Mouse (Mus musculus) ES-CJ7 (cell line): ENCODE measurements around the gene Ube2n.
A peak's percentile ranks its signal among the peaks of the same experiment; 100 is the strongest.

Experiments used
- DNase-seq: peaks from one replicate; pipeline ENCODE4 v3.0.0; 2011; ENCODE audit warnings: low read depth, low spot score

Ube2n gene

DNA sequence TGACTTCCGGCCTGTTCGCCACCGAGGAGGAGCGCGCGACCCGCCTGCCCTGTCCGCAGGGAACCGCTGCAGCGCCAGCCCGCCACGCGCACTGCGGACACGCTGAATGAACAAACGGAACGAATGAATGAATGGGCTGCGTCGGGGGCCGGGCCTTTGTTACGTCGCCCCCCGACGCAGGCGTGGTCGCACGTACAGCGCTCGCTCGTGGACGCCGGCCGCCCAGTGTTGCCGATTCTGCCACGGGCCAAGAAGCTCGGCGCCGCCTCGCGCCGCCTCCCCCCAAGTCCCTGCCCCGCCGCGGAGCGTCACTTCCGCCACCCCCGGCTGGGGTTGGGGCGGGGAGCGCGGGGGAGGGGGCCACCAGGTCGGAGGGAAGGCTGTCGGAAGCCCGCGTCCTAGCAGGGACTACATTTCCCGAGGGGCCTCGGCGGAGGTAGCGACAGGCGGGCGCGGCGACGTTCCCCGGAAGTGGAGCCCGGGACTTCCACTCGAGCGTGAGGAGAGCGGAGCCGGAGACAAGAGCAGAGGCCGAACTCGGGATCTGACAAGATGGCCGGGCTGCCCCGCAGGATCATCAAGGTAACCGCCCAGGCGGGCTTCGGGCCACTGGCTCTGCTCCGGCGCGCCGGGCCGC, at the start of gene Ube2n:
Ube2n (plus strand) TSS at position 490 of the 637 bp plus-strand sequence.
- DNase-seq, result peak; percentile 98

DNA sequence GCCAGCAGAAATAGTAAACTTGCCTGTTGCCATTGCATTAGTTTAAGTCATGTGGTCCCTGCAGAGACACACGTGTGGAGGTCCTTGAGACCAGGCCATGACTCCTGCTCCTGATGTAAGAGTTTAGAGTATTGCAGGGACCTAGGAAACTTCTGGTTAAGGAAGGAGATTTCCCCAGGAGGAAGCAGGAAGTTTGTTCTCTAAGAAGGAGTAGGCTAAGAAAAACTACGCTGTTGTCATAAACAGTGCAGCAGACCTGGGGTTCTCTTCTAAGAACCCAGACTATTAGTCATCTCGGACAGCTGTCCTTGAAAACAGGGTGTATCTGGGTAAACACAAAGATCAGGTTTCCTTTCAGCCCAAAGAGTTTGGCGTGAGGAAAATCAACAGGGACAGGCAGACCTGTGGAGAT, 49.5 kb upstream of the Ube2n start:
- peak; percentile 42 for DNase-seq

DNA sequence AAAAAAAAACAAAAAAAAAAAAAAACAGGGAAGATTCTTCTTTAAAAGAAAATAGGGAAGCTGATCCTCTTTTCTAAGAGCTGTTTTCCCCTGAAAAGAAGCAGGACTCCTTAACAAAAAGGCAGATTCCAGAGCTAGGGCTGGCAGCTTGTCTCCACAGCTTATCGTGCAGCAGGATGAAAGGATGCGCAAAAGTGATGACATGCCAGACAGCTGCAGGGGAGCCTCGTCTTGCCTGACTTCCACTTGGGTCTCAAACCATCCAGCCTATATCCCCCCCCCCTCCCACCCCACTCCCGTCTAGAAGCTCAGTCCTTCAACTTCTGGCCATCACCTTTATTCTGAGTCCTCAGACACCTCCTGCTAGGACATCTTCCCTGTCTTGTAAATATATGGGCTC, 46.1 kb upstream of the Ube2n start:
- no peak for DNase-seq

DNA sequence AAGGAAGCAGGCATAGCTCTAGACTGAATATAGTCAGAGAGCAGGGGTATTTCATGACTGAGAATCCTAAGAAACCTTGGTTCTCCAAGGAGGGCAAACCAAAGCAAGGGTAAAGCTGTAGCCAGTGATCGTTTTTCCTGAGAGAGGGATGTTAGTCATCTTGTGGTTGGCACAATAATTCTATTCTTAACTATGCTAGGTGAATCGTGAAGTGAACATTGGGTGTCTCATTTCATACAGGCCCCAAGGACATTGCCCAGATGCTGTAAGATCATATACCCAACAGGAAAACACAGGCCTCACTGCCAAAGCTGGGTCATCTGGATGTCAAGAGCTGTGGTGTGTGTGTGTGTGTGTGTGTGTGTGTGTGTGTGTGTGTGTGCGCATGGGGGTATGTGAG, 43.8 kb upstream of the Ube2n start:
- DNase-seq, result no peak

DNA sequence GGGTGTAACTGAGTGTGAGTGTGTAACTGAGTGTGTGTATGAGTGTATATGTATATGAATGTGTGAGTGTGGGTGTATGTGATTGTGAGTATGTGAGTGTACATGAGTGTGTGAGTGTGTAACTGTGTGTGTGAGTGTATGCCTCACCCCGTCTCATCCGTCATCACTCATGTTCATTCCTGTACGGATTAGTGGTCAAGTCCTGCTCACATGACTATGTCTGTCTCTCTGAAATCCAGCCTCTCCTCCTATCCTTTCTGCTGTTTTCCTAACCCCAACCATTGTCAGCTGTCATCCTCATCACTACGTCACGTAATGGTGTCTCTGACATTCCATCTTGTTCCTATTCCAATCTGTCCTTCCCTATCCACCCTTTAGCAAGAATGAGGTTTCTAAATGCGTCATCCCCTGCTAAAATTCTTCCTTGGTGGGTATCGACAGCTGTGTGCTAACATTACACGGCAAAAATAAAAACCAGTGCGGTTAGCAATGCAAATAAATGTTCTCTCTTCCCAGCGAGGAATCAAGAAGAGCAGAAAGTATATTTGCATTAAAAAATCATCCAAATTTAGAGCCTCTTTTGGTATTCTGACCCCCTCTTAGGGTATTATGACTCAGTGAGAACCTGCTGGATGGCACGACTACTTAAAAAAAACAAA, 42.9 kb upstream of the Ube2n start:
- DNase-seq, result no peak

DNA sequence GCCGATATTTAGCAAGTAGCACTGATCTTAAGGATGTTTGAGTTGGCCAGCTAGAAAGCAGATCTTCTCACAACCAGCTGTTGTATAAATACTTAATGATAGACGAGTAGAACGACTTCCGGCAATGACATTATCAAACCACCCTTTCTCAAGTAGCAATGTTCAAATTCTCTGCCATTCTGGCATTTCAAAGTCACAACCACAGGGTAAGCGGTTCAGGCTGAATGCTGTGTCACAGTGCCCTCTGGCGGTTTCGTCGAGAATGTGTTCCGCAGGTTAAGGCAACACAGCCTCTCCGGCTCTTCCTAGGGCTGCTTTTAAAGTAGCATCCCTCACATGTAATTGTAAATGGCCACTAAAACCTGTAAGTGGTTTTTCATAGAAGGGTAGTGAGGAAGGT, 39.0 kb upstream of the Ube2n start:
- peak; percentile 86 for DNase-seq

DNA sequence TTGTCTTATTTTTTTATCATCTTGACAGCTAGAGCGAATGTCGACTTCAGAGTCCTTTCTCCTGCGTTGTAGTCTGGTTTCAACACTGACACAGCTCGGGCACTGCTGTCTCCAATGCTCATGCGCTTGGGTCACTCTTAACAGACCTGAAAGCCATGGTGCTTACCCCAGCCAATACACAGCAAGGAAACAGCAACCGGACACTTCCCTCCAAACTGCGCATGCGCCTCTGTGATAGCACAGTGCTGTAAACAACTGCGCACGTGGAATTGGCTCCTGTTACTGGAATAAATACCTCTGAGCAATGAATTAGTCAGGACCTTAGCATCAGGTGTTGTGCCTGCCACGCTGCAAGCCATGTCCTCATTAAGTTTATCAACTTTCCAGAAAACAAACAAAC, 37.4 kb upstream of the Ube2n start:
- DNase-seq, result no peak

DNA sequence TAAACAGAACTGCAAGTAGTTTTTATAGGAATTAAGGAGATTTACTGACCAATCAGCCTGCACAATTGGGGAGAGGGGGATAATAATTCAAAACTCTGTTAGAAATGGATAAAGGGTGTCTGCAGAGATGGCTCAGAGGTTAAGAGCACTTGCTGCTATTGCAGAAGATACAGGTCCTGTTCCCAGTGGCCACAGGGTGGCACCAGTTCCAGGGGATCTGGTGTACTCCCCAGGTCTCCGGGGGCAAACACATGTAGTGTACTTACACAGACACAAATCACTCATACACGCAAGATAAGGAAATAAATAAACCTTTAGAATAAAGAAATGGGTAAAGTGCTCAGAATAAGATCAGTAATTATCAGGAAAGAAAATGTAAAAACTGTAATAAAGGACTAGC, 25.3 kb upstream of the Ube2n start:
- peak; percentile 40 for DNase-seq

DNA sequence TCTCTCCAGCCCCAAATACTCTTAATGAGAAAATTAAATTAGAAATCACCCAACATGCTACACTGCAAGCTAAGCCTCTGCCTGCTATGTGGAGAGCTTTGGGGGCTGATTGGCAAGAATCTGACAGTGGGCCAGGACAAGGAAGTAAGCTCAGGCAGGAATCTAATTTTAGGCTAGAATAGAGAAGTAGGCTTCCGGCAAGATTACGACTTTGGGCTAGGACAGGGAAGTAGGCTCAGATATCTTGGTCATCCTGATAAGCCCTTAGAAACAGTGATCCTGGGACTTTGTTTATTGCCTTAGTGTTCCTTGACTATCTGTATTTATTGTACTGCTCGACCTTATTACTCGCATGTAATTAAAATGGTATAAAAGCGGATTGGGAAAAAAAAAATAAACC, 20.7 kb upstream of the Ube2n start:
- DNase-seq, result no peak

DNA sequence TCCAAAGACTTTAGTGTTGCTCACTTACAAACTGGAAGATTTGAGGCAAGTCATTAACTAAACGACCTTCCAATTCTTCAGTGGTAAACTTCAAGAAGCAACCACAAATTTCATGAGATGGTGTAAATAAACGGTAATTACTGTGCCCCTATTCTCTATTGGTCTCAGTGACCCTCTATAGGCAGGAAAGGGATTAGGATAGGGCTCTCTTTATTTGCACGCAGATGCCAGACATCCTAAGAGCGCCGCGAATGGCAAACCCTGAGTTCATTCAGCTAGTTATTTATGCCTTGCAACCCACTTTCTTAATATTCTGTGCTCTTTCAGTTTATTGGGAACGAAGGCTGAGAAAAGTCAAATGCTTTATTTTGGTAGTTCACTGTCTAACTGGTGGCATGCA, 13.9 kb upstream of the Ube2n start:
- DNase-seq, result no peak

DNA sequence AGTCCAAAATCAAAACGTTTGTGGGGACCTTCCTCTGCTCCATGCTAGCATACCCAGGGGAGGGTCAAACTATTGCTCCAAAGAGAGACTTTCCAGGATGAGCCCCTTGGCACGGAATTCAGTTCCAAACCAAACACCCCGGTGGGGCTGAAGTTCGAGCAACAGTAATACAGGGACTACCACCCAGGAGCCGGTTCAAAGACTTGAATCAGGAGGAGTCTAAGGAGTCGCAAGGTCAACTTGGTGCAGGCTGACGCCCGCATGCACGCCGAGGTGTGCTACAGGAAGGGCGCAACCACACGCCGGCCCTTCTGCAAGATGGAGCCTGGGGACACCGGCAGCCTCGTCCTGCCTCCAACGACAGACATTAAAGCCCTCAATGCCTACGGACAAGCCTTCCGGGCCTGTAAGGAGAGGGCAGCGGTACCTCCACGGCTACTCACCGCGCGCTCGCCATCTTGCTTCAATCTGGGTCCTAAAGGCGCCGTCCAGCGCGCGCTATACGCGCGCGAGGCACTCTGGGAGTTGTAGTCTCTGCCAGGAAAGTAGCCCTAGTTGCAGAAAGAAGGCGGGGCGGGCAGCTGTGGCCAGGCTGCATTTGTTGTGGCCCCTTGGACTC, 13.4 kb upstream of the Ube2n start, which contains the start of gene Mrpl42:
Mrpl42 (minus strand) TSS at position 478 of the 619 bp plus-strand sequence.
- peak; percentile 78 for DNase-seq

DNA sequence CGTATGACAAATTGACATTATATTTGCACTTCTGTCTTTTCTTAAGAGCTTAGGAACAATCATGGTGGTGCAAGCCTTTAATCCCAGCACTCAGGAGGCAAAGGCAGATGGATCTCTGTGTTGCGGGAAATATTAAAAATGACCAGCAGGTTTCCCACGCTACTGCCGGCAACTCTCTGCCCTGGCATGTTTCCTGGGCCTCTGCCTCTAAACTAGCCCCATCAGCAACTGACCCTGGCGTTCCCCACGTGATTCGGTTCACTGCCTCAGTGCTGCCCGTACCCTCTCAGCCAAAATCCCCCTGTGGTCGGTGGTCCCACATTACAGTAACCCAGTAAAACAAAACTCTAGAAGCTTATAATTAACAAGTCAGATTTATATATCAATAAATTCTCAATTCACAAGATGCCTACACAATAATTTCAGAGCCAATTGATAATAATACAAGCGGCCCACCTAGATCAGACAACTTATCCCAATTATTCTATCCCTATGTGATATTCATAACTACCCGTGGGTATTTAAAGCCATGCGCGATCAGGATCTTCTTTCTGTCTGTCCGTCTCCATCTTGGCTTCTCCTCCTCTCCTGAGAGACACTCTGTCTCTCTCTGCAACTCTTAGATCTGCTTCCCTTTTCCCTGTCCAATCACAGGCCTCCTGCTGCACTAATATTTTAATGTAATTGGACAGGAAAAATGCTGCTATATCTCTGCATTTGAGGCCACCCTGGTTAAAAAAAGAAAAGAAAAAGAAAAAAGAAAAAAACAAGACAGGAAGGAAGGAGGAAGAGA, 11.3 kb upstream of the Ube2n start:
- DNase-seq, result no peak

DNA sequence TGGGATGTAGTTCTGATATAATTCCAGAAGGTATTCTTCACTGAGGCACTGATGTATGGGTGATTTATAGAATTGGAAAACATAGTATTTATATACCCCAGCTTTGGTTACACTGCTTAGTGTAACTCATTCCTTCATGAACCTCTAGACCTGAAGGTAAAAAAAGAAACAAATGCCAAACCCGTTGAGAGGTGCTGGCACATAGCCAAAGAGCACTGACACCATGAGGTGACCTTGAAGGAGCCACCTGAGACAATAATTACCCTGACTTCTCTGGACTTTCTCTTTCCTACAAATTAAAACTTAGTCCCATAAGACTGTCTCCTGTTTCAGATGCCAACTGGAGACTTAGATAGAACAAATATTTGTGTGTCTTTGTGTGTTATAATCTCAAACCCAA, 10.6 kb upstream of the Ube2n start:
- no peak for DNase-seq

DNA sequence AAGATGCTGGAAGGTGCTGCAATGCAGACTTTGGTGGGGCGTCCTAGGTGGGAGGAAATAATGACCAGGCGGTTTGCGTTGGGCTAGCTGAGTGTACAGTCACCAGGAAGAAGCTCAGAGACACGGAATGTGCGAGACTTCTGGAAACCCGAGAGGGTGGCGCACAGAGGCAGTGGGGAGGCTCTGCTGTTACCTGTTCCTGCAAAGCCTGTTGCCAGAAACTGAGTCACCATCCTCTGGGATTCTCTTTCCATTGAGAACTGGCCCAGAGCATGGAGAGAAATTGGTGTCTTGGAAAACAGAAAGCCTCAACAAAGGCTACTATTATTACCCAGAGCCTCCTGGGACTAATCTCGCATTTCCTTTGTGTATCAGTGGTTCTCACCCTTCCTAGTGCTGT, 6.8 kb upstream of the Ube2n start:
- DNase-seq, result no peak

DNA sequence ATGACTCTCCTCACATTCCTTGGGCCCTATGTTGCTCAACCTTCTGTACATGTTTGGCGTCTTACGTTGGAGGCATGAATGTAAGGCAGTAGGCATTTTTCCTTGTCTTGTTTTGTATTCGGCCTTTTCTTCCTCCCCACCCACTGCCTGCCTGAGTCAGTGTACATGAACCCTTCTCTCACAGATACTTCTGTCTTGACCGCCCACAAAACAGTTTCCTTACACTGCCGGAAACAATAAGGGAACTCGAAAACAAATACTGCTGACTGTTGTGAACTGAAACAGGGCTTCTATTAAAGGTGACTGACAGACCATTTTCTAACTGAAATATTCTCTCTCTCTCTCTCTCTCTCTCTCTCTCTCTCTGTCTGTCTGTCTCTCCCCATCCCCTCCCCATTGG, 6.2 kb upstream of the Ube2n start:
- no peak for DNase-seq

DNA sequence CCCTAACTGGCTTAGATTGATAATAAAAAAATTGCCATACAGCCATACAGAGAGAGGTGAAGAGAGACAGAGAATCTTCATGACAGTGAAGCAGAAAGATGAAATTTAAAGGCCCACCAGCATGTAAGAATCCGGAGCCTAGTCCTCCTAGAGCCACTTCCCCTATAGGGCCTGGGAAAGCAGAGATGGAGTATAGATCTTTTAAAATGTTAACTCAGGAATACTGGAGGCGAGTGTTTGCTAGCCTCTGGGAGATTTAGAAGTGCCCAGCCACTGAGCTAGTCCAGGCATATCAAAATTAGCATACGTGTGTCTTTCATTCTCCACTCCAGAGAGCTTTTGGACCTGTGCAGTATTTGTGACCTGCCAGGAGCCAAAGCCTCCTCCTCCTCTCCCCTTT, 5.7 kb upstream of the Ube2n start:
- DNase-seq, result no peak

DNA sequence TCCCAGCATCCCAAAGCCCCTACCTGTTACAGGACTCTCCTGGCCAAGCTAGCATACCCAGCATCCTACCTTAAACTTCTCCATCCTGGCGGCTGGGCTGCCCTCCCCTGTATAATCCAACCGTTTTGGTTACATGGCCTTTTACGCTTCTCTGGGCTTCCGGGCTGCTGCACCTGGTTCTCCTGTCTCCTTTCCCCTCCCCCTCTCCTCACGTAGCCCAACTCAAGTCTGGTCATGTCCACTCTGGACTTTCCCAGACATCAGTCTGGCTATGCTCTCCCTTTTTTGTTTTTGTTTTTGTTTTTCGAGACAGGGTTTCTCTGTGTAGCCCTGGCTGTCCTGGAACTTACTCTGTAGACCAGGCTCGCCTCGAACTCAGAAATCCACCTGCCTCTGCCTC, 2.3 kb upstream of the Ube2n start:
- DNase-seq, result peak; percentile 41

DNA sequence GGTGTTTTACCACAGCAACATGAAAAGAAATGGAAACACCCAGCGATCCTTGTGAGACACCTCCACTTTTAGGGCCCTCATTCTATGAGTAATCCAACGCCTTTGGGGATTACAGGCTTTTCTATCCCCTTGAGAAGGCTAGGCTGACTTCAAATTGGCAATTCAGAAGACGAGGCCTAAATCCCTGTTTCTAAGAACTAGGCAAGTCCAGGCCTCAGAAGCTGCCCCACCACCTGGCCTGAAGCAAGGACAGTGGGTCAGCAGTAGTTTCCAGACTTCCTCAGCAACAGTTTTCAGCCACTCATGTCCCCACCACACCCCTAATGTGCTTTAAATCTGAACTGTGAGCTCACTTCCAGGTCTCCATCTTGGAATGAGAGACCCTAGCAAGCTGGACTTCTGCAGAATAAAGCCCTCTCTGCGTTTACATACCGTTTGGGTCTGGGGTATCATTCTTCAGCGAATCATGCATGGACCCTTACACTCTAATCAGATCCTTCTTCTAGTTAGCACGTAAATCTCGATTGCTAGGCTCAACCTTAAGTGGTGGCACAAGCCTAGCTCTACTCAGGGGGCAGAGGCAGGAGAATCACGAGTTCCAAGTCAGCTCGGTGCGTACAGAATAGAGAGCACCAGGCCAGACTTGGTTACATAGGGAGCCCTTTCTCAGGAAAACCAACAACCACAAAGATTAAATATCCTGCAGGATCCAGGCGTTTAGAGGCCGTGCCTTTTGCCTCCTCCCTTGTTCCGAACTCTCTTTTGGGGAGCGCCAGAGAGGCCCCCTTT, 983 bp upstream of the Ube2n start:
- peak; percentile 34 for DNase-seq

DNA sequence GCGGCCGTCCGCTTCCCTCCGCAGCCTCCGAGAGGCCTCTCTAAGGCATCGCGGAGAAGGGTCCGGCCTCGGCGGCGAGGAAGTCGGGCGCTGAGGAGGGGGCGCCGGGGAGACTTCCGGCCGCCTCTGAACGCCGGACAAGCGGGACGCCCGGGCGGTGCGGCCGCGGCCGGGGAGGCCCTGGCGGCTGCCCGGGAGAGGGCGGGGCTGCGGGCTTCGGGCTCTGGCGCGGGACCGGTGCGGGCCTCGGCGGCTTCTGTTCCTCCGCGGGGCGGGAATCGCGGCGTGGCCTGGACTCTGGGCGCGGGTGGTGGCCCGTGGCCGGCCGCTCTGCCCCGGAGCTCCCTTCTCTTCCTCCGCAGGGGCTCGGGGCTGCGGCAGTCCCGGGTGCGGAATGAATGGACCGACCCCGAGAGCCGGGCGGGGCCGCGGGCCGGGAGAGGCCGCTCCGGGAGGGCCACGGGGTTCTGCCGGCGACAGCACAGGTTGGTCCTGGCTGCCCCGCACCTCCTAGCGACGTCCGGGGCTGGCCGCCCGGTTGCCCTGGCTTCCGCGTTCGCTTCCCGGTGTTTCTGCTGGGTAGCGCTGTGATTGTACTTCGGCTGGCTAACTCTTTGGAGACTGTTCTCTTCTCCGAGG, 467 bp downstream of the Ube2n start:
- no peak for DNase-seq

DNA sequence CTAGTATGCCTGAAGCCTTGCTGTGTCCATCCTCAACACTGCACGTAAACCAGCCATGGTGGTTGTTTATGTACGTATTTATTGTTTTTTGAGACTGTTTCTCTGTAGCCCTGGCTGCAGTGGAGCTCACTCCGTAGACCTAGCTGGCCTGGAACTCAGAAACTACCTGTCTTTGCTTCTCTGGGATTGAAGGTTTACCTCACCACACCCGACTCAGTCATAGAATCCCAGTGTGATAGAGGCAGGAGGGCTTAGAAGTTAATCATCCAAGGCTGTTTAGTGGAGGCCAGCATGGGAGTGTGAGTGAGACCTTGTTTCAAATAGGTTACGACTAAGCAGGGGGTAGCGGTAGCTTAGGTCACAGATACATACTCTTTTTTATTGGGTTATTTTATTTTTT, 2.7 kb downstream of the Ube2n start:
- no peak for DNase-seq

DNA sequence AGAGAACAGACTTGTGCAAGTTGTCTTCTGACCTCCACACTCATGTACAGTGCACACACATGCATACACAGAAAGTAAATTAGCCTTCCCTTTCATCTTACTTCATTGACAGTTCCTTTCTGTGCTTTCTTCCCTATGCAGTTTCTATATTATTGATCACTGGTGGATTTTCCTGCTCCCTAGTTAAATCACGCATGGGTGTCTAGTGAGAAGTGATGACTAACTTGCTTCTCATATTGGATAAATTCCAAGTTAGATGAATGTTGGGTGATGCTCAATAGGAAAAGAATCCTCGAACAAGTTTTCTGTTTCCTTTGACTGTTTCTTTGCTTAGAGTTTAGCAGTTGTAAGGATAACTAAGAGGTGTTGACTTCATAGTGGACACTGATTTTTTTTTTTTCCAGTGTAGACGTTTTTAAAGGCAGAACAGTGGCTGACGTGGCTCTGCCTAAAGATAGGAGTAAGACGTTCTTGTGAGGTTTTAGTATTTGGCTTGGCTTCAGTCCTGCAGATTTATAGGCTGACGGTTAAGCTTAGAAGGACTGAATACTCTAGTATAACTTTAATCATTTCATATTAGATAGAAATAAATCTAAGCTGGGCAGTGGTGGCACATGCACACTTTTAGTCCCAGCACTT, 10.2 kb downstream of the Ube2n start:
- DNase-seq, result no peak
